Comparison of ENCODE assay signal across 8 mouse cellular contexts in the genomic region with DNA sequence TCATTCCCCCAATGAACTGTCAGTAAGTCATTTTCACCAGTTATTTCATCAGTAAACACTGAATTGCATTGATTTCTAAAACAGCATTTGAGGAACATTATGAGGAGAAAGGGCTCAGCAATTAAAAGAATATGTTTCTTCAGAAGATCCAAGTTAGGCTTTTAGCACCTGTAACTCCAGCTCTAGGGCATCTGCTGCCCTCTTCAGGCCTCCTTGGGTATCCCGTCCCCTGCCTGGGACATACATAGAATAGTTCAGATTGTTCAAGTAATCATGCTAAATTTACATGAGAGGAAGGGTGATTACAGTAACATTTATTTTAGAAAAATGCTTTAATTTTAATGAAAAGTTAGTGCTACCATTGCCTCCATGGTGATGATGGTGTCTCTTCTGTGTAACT. TPM values are rescaled to one million over a fixed set of nuclear protein-coding genes. Genes with fewer than 3 reads are reported as not detected.
DNase-seq lines count a peak whose midpoint lies in the region; ATAC-seq and TF ChIP-seq lines count a peak whose summit lies in the region.

No protein-coding gene starts in this region.

- no peak overlapping the region for H3K4me3 ChIP-seq in intestine, embryonic 15.5 days (replicated peaks)
- H3K4me3 ChIP-seq in intestine, embryonic 16.5 days (ENCODE audit: low read length), result no peak overlapping the region
- H3K4me3 ChIP-seq in E14TG2a.4 (replicated peaks; ENCODE audit: low read length), result no peak overlapping the region
- H3K4me3 ChIP-seq in lung, embryonic 14.5 days (ENCODE audit: low read depth, low read length), result no peak overlapping the region

- no peaks in the 10 kb centered on the region for H3K4me1 ChIP-seq in intestine, embryonic 15.5 days (replicated peaks)
- H3K4me1 ChIP-seq in intestine, embryonic 16.5 days (ENCODE audit: control insufficient read depth, insufficient read depth, low read length), result no peaks in the 10 kb centered on the region
- H3K4me1 ChIP-seq in E14TG2a.4 (replicated peaks; ENCODE audit: low read depth, low read length), result peaks cover 25% of the 10 kb centered on the region
- H3K4me1 ChIP-seq in lung, embryonic 14.5 days (ENCODE audit: insufficient read depth), result no peaks in the 10 kb centered on the region

- no peaks in the 10 kb centered on the region for H3K9me3 ChIP-seq in intestine, embryonic 15.5 days
- H3K9me3 ChIP-seq in intestine, embryonic 16.5 days (ENCODE audit: control insufficient read depth, low read length), result no peaks in the 10 kb centered on the region
- H3K9me3 ChIP-seq in E14TG2a.4 (ENCODE audit: low read length), result no peaks in the 10 kb centered on the region
- H3K9me3 ChIP-seq in lung, embryonic 14.5 days (ENCODE audit: low read depth, low read length), result no peaks in the 10 kb centered on the region

- DNase-seq in brain, adult 2 months (ENCODE audit: low read depth, low spot score), result peak; percentile 61
- peak; percentile 49 to 68 for DNase-seq in heart, postnatal 14 days
- DNase-seq in lung, embryonic 14.5 days, result peak; percentile 75
- peak; percentile 76 for DNase-seq in splenic B cell, adult 2 months (ENCODE audit: low read depth, low spot score)
- DNase-seq in layer of hippocampus, adult 11-12 months (ENCODE audit: low spot score), result no peak

- peak; percentile 85 for TF ChIP-seq CTCF in E14TG2a.4 (conservative IDR thresholded peaks at IDR 0.05; ENCODE audit: low read length)
- peak; percentile 76 for TF ChIP-seq CTCF in lung, embryonic 14.5 days (IDR thresholded peaks at IDR 0.05; ENCODE audit: low read depth)

- no peaks in the 10 kb centered on the region for H3K27me3 ChIP-seq in intestine, embryonic 15.5 days (replicated peaks)
- no peaks in the 10 kb centered on the region for H3K27me3 ChIP-seq in intestine, embryonic 16.5 days (replicated peaks; ENCODE audit: control insufficient read depth, insufficient read depth, low read length)
- H3K27me3 ChIP-seq in E14TG2a.4 (ENCODE audit: insufficient read depth, low read length), result no peaks in the 10 kb centered on the region
- H3K27me3 ChIP-seq in lung, embryonic 14.5 days (ENCODE audit: insufficient read depth, low read length), result no peaks in the 10 kb centered on the region
- H3K27me3 ChIP-seq in splenic B cell, adult 2 months (ENCODE audit: control insufficient read depth, insufficient read depth, low read length, poor library complexity, severe bottlenecking), result no peaks in the 10 kb centered on the region

- no peak overlapping the region for H3K4me2 ChIP-seq in intestine, embryonic 15.5 days (replicated peaks)
- no peak overlapping the region for H3K4me2 ChIP-seq in intestine, embryonic 16.5 days (ENCODE audit: low read depth, low read length)
- no peak overlapping the region for H3K4me2 ChIP-seq in lung, embryonic 14.5 days

- 0 out of 2 replicates have a peak, but pooled peaks have one; percentile 47 for ATAC-seq in intestine, embryonic 15.5 days
- no peak for ATAC-seq in intestine, embryonic 16.5 days
- no peak for ATAC-seq in lung, embryonic 14.5 days (ENCODE audit: insufficient read depth)

- H3K9ac ChIP-seq in intestine, embryonic 15.5 days, result no peak overlapping the region
- no peak overlapping the region for H3K9ac ChIP-seq in intestine, embryonic 16.5 days (ENCODE audit: low read depth, low read length)
- H3K9ac ChIP-seq in lung, embryonic 14.5 days, result no peak overlapping the region

- 70% methylated on average over 1 of the region's 1 CpGs for WGBS in intestine, embryonic 15.5 days
- WGBS in intestine, embryonic 16.5 days, result 82% methylated on average over 1 of the region's 1 CpGs
- WGBS in lung, embryonic 14.5 days, result 72% methylated on average over 1 of the region's 1 CpGs

- no peaks in the 10 kb centered on the region for H3K36me3 ChIP-seq in intestine, embryonic 15.5 days
- no peaks in the 10 kb centered on the region for H3K36me3 ChIP-seq in intestine, embryonic 16.5 days (ENCODE audit: control insufficient read depth, insufficient read depth, low read length)
- H3K36me3 ChIP-seq in E14TG2a.4 (ENCODE audit: insufficient read depth, low read length), result peaks cover 24% of the 10 kb centered on the region
- peaks cover 6% of the 10 kb centered on the region; the same call in 1 of the 2 replicates for H3K36me3 ChIP-seq in lung, embryonic 14.5 days (ENCODE audit: insufficient read depth)
- no peaks in the 10 kb centered on the region for H3K36me3 ChIP-seq in splenic B cell, adult 2 months (ENCODE audit: control insufficient read depth, insufficient read depth, low read length, poor library complexity, severe bottlenecking)

- H3K27ac ChIP-seq in intestine, embryonic 15.5 days, result no peak overlapping the region
- H3K27ac ChIP-seq in intestine, embryonic 16.5 days (ENCODE audit: low read length), result no peak overlapping the region
- H3K27ac ChIP-seq in lung, embryonic 14.5 days (ENCODE audit: low read depth), result no peak overlapping the region

- intact Hi-C loops in heart, postnatal 14 days (cut with DNase I), result no loop called here

RNA-seq across cellular contexts. Expression of gene Psme4, which starts 28.0 kb away (rescaled TPM):
- polyA plus RNA-seq in intestine, embryonic 15.5 days (2015; fragmentation: Nextera tagmentation; extraction: Ambion mirVana), result 16.4 and 17.5 TPM in 2 replicates
- 8.6 and 10.5 TPM in 2 replicates for polyA plus RNA-seq in intestine, embryonic 16.5 days (2015; fragmentation: Nextera tagmentation; extraction: Ambion mirVana)
- 100 to 1,000 TPM; 138 to 169 TPM for total RNA-seq in heart, postnatal 14 days (2021)
- 30.5 and 33.1 TPM in 2 replicates for polyA plus RNA-seq in lung, embryonic 14.5 days (2014; fragmentation: Nextera tagmentation; extraction: Ambion mirVana)
